Mouse (Mus musculus): ENCODE data around the gene Obp2b.

Obp2b gene

GRCm38 (mm10) chr2:25776717-25777116, 39.9 kb downstream of the Obp2b start, which contains the start of gene Lcn11:
TSS of gene Lcn11 (plus strand) at chr2:25777017.
- DNase-seq (ENCODE audit: low read depth, low spot score): no peak

GRCm38 (mm10) chr2:25779076-25779475, 42.3 kb downstream of the Obp2b start:
- no peak for DNase-seq (ENCODE audit: low read depth, low spot score)

- DNase-seq (ENCODE audit: low read depth, low spot score): no peak
Observed at GRCm38 (mm10) chr2:25780921-25781320, 44.1 kb downstream of the Obp2b start.

GRCm38 (mm10) chr2:25781957-25782356, 45.1 kb downstream of the Obp2b start, which contains the start of gene Gm13539:
TSS of gene Gm13539 (plus strand) at chr2:25782257.
- DNase-seq (ENCODE audit: low read depth, low spot score): no peak

- DNase-seq (ENCODE audit: low read depth, low spot score): no peak
Observed at GRCm38 (mm10) chr2:25785573-25786322, 48.9 kb downstream of the Obp2b start.

GRCm38 (mm10) chr2:25789092-25789491, 52.3 kb downstream of the Obp2b start:
- DNase-seq (ENCODE audit: low read depth, low spot score): no peak
